Mouse (Mus musculus): ENCODE measurements around the gene Pde4b. TPM values are rescaled to one million over a fixed set of nuclear protein-coding genes. Genes with fewer than 3 reads are reported as not detected.

The Pde4b gene
- polyA plus RNA-seq, 1 experiment = 7.5 TPM

GRCm38 (mm10) chr4:102440119-102440481, 352.8 kb downstream of the Pde4b start:
- H3K4me3 ChIP-seq (ENCODE audit: control insufficient read depth, low read depth, low read length) = no peak overlapping the region
- TF ChIP-seq CTCF (IDR thresholded peaks at IDR 0.05; ENCODE audit: control insufficient read depth, insufficient read depth, insufficient replicate concordance, low read depth, low read length) = no peak
- no peak for TF ChIP-seq POLR2A (IDR thresholded peaks at IDR 0.05; ENCODE audit: control insufficient read depth, low read depth, low read length)
- H3K27me3 ChIP-seq (ENCODE audit: control insufficient read depth, insufficient read depth, low read length) = no peaks in the 10 kb centered on the region
- no peak overlapping the region for H3K27ac ChIP-seq (ENCODE audit: control insufficient read depth, insufficient read depth, low read depth, low read length)
- H3K36me3 ChIP-seq (ENCODE audit: control insufficient read depth, insufficient read depth, low read length) = no peaks in the 10 kb centered on the region
- H3K4me1 ChIP-seq (ENCODE audit: control insufficient read depth, insufficient read depth, low read length) = no peaks in the 10 kb centered on the region

DNA sequence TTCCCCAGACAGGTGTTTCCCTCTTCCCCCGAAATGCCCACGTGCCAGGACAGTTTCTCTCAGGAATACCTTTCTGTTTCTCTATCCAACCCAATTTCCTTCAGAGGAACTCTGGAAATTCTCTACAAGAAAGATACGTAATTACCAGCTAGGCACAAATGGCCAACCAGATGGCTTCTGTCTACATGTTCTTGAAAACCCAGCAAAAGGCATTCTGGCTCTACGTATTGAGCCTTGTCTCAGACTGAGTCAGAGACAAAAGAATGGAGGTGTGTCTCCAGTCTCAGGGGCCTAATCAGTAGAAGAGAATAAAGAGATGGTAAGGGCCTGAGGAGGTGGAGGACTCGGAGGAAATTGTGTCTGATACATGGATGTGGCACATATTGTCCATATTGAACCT, 356.2 kb downstream of the Pde4b start:
- no peaks in the 10 kb centered on the region for H3K36me3 ChIP-seq (ENCODE audit: control insufficient read depth, insufficient read depth, low read length)
- no peak overlapping the region for H3K4me3 ChIP-seq (ENCODE audit: control insufficient read depth, low read depth, low read length)
- H3K27ac ChIP-seq (ENCODE audit: control insufficient read depth, insufficient read depth, low read depth, low read length) = no peak overlapping the region
- TF ChIP-seq POLR2A (IDR thresholded peaks at IDR 0.05; ENCODE audit: control insufficient read depth, low read depth, low read length) (no peak), CTCF (IDR thresholded peaks at IDR 0.05; ENCODE audit: control insufficient read depth, insufficient read depth, insufficient replicate concordance, low read depth, low read length) (no peak)
- H3K27me3 ChIP-seq (ENCODE audit: control insufficient read depth, insufficient read depth, low read length) = no peaks in the 10 kb centered on the region
- H3K4me1 ChIP-seq (ENCODE audit: control insufficient read depth, insufficient read depth, low read length) = no peaks in the 10 kb centered on the region

DNA sequence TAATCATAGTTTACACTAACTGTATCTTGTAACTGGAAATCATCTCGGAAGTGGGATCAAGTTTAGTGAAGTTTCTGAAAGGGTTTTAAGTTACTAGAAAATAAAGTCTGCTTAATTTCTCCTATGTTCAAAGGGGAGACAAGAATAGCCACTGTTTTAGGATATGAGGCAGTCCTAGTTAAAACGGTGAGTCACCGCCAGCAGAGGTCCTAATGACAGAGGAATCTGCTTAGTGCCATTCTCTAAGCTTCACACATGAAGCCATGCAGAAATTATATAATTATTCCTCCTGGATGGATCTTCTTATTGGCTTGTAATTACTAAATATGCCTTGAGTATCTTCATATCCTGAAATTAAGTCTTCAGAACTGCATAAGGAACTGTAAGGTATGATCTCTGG, 357.2 kb downstream of the Pde4b start:
- TF ChIP-seq POLR2A (IDR thresholded peaks at IDR 0.05; ENCODE audit: control insufficient read depth, low read depth, low read length) = no peak
- TF ChIP-seq CTCF (IDR thresholded peaks at IDR 0.05; ENCODE audit: control insufficient read depth, insufficient read depth, insufficient replicate concordance, low read depth, low read length) = no peak
- H3K4me1 ChIP-seq (ENCODE audit: control insufficient read depth, insufficient read depth, low read length) = no peaks in the 10 kb centered on the region
- no peak overlapping the region for H3K4me3 ChIP-seq (ENCODE audit: control insufficient read depth, low read depth, low read length)
- no peaks in the 10 kb centered on the region for H3K27me3 ChIP-seq (ENCODE audit: control insufficient read depth, insufficient read depth, low read length)
- no peaks in the 10 kb centered on the region for H3K36me3 ChIP-seq (ENCODE audit: control insufficient read depth, insufficient read depth, low read length)
- H3K27ac ChIP-seq (ENCODE audit: control insufficient read depth, insufficient read depth, low read depth, low read length) = no peak overlapping the region

DNA sequence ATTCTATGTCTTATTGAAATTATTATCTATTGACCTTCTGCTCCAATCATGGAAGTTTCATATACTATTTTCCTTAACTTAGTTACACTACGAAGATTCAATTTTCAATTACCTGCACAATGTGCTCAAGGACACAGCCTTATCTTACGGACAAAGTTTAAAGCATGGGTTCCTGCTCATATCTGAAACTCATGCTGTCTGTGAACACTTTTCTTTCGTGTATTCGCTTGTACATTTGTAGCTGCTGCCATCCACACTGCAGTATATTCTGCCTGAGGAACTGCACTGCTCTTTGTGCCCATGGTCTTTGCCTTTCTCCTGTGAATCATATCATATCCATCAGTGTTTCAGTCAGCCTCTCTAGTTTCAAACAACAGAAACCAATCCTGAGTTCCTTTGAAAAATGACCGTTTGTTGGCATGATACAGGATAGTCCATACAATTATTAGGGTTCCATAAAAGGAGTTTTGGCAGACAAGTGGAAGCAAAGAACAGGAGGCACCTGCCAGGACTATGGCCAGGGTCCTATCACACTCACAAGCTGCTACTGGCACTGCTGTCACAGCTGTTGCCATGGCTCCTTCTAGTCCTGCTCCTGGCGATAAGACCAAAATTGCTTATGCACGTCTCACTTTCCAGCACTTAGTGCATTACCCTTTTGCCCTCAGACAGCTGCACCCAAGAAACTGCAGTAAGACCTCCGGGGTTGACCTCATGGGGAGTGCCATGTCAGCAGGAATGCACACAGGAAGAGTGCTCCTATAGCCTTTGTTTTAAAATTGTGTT, 359.0 kb downstream of the Pde4b start:
- TF ChIP-seq CTCF (IDR thresholded peaks at IDR 0.05; ENCODE audit: control insufficient read depth, insufficient read depth, insufficient replicate concordance, low read depth, low read length) (no peak), POLR2A (IDR thresholded peaks at IDR 0.05; ENCODE audit: control insufficient read depth, low read depth, low read length) (no peak)
- Histone ChIP-seq H3K27ac (ENCODE audit: control insufficient read depth, insufficient read depth, low read depth, low read length) (no peak overlapping the region), H3K27me3 (ENCODE audit: control insufficient read depth, insufficient read depth, low read length) (no peaks in the 10 kb centered on the region), H3K4me3 (ENCODE audit: control insufficient read depth, low read depth, low read length) (no peak overlapping the region), H3K4me1 (ENCODE audit: control insufficient read depth, insufficient read depth, low read length) (no peaks in the 10 kb centered on the region), H3K36me3 (ENCODE audit: control insufficient read depth, insufficient read depth, low read length) (no peaks in the 10 kb centered on the region)

DNA sequence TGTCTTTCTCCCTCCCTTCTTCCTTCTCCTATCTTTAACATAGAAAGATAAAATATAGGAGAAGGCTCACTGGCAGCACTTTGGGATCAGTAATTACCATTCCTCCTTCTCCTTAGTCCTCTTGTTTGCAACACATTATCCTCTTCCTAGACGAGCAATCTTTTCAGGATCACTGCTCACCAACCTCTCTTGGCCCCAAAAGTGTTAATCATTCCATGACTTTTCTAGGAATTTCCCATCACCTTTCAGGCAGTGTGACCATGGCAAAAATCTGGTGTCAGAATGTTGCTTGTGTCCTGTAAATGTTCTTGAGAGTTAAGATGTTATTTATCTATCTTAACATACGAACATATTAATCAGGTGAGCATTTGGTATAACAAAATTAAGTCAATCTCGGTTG, 369.1 kb downstream of the Pde4b start:
- Histone ChIP-seq H3K27ac (ENCODE audit: control insufficient read depth, insufficient read depth, low read depth, low read length) (no peak overlapping the region), H3K4me3 (ENCODE audit: control insufficient read depth, low read depth, low read length) (no peak overlapping the region), H3K4me1 (ENCODE audit: control insufficient read depth, insufficient read depth, low read length) (no peaks in the 10 kb centered on the region), H3K36me3 (ENCODE audit: control insufficient read depth, insufficient read depth, low read length) (no peaks in the 10 kb centered on the region), H3K27me3 (ENCODE audit: control insufficient read depth, insufficient read depth, low read length) (no peaks in the 10 kb centered on the region)
- no peak for TF ChIP-seq POLR2A (IDR thresholded peaks at IDR 0.05; ENCODE audit: control insufficient read depth, low read depth, low read length)
- TF ChIP-seq CTCF (IDR thresholded peaks at IDR 0.05; ENCODE audit: control insufficient read depth, insufficient read depth, insufficient replicate concordance, low read depth, low read length) = no peak

DNA sequence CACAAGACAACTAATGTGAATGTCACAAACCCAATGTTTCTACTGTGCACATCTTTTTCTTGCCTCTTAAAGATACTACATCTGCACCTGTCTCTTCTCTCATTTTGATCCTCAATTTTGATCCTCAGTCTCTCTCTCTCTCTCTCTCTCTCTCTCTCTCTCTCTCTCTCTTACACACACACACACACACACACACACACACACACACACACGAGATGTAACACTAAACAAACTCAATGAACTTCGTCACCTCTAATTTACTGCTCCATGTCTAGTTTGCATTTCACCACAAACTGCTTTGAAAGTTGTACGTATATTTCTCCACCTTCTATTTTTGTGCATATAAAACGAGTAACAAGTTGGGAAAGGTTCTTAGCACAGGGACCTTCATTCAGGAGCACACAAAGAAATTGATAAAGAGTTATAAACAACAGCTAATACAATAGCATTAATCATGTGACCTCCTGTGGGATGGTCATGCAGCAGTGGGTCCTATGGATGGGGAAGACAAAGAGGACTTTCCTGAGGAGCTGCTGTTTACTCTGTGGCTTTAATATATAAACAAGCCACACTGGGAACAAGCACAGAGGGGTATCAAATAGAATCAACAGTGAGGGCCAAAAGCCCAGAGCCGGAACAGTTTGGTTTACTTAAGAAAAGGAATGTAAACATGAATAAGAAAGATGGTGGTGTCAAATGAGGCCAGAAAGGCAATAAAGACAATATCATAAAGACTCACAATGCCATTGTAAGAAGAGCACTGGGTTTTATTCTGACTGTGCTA, 372.1 kb downstream of the Pde4b start:
- TF ChIP-seq CTCF (IDR thresholded peaks at IDR 0.05; ENCODE audit: control insufficient read depth, insufficient read depth, insufficient replicate concordance, low read depth, low read length) (no peak), POLR2A (IDR thresholded peaks at IDR 0.05; ENCODE audit: control insufficient read depth, low read depth, low read length) (no peak)
- no peaks in the 10 kb centered on the region for H3K4me1 ChIP-seq (ENCODE audit: control insufficient read depth, insufficient read depth, low read length)
- no peak overlapping the region for H3K27ac ChIP-seq (ENCODE audit: control insufficient read depth, insufficient read depth, low read depth, low read length)

GRCm38 (mm10) chr4:102478104-102478503, 390.8 kb downstream of the Pde4b start:
- no peaks in the 10 kb centered on the region for H3K36me3 ChIP-seq (ENCODE audit: control insufficient read depth, insufficient read depth, low read length)
- no peak overlapping the region for H3K27ac ChIP-seq (ENCODE audit: control insufficient read depth, insufficient read depth, low read depth, low read length)
- no peak overlapping the region for H3K4me3 ChIP-seq (ENCODE audit: control insufficient read depth, low read depth, low read length)

More for the DNA sequence above, 372.1 kb downstream of the Pde4b start:
- H3K4me3 ChIP-seq (ENCODE audit: control insufficient read depth, low read depth, low read length) = no peak overlapping the region
- no peaks in the 10 kb centered on the region for H3K36me3 ChIP-seq (ENCODE audit: control insufficient read depth, insufficient read depth, low read length)
- no peaks in the 10 kb centered on the region for H3K27me3 ChIP-seq (ENCODE audit: control insufficient read depth, insufficient read depth, low read length)

More at GRCm38 (mm10) chr4:102478104-102478503, 390.8 kb downstream of the Pde4b start:
- Histone ChIP-seq H3K4me1 (ENCODE audit: control insufficient read depth, insufficient read depth, low read length) (no peaks in the 10 kb centered on the region), H3K27me3 (ENCODE audit: control insufficient read depth, insufficient read depth, low read length) (no peaks in the 10 kb centered on the region)
- TF ChIP-seq CTCF (IDR thresholded peaks at IDR 0.05; ENCODE audit: control insufficient read depth, insufficient read depth, insufficient replicate concordance, low read depth, low read length) = no peak
- TF ChIP-seq POLR2A (IDR thresholded peaks at IDR 0.05; ENCODE audit: control insufficient read depth, low read depth, low read length) = no peak

Data from testis, adult 2 months (tissue).